Mouse (Mus musculus): ENCODE results near the gene Mrps18a.

Mrps18a gene

GRCm38 (mm10) chr17:46101906-46102305 lies 8.9 kb upstream of the Mrps18a start:
- no peak for DNase-seq (ENCODE audit: extremely low spot score, low spot score)

GRCm38 (mm10) chr17:46102608-46103159 lies 8.1 kb upstream of the Mrps18a start:
- no peak for DNase-seq (ENCODE audit: extremely low spot score, low spot score)

GRCm38 (mm10) chr17:46104487-46104886 lies 6.3 kb upstream of the Mrps18a start:
- DNase-seq (ENCODE audit: extremely low spot score, low spot score), result peak; percentile 59

- no peak for DNase-seq (ENCODE audit: extremely low spot score, low spot score)
These were observed 2.5 kb upstream of the Mrps18a start for GRCm38 (mm10) chr17:46108286-46108685.

GRCm38 (mm10) chr17:46115489-46115888 lies 4.7 kb downstream of the Mrps18a start:
- no peak for DNase-seq (ENCODE audit: extremely low spot score, low spot score)

- DNase-seq (ENCODE audit: extremely low spot score, low spot score), result no peak
These were observed 5.4 kb downstream of the Mrps18a start for GRCm38 (mm10) chr17:46116138-46116537.

GRCm38 (mm10) chr17:46116881-46117280 lies 6.1 kb downstream of the Mrps18a start:
- DNase-seq (ENCODE audit: extremely low spot score, low spot score), result no peak

GRCm38 (mm10) chr17:46117623-46118422 lies 7.0 kb downstream of the Mrps18a start:
- no peak for DNase-seq (ENCODE audit: extremely low spot score, low spot score)

- DNase-seq (ENCODE audit: extremely low spot score, low spot score), result no peak
These were observed 7.7 kb downstream of the Mrps18a start for GRCm38 (mm10) chr17:46118423-46118850.

GRCm38 (mm10) chr17:46119641-46120040 lies 8.9 kb downstream of the Mrps18a start:
- DNase-seq (ENCODE audit: extremely low spot score, low spot score), result no peak

GRCm38 (mm10) chr17:46122791-46123190 lies 12.0 kb downstream of the Mrps18a start:
- no peak for DNase-seq (ENCODE audit: extremely low spot score, low spot score)

GRCm38 (mm10) chr17:46123285-46123684 lies 12.5 kb downstream of the Mrps18a start:
- no peak for DNase-seq (ENCODE audit: extremely low spot score, low spot score)

GRCm38 (mm10) chr17:46123953-46124700 lies 13.3 kb downstream of the Mrps18a start:
- no peak for DNase-seq (ENCODE audit: extremely low spot score, low spot score)

GRCm38 (mm10) chr17:46126608-46127007 lies 15.8 kb downstream of the Mrps18a start:
- DNase-seq (ENCODE audit: extremely low spot score, low spot score), result no peak

- no peak for DNase-seq (ENCODE audit: extremely low spot score, low spot score)
These were observed 17.2 kb downstream of the Mrps18a start for GRCm38 (mm10) chr17:46127814-46128493.

- DNase-seq (ENCODE audit: extremely low spot score, low spot score), result no peak
These were observed 19.1 kb downstream of the Mrps18a start for GRCm38 (mm10) chr17:46129741-46130498.

- peak; percentile 87 for DNase-seq (ENCODE audit: extremely low spot score, low spot score)
These were observed 21.4 kb downstream of the Mrps18a start for GRCm38 (mm10) chr17:46132058-46132718.

- no peak for DNase-seq (ENCODE audit: extremely low spot score, low spot score)
These were observed 22.1 kb downstream of the Mrps18a start for GRCm38 (mm10) chr17:46132862-46133261.

GRCm38 (mm10) chr17:46138563-46139236 lies 27.9 kb downstream of the Mrps18a start:
- no peak for DNase-seq (ENCODE audit: extremely low spot score, low spot score)

GRCm38 (mm10) chr17:46139872-46140271 lies 29.1 kb downstream of the Mrps18a start:
- DNase-seq (ENCODE audit: extremely low spot score, low spot score), result no peak
